Mouse (Mus musculus): Measurements from ENCODE around the gene Phf13.

DNA sequence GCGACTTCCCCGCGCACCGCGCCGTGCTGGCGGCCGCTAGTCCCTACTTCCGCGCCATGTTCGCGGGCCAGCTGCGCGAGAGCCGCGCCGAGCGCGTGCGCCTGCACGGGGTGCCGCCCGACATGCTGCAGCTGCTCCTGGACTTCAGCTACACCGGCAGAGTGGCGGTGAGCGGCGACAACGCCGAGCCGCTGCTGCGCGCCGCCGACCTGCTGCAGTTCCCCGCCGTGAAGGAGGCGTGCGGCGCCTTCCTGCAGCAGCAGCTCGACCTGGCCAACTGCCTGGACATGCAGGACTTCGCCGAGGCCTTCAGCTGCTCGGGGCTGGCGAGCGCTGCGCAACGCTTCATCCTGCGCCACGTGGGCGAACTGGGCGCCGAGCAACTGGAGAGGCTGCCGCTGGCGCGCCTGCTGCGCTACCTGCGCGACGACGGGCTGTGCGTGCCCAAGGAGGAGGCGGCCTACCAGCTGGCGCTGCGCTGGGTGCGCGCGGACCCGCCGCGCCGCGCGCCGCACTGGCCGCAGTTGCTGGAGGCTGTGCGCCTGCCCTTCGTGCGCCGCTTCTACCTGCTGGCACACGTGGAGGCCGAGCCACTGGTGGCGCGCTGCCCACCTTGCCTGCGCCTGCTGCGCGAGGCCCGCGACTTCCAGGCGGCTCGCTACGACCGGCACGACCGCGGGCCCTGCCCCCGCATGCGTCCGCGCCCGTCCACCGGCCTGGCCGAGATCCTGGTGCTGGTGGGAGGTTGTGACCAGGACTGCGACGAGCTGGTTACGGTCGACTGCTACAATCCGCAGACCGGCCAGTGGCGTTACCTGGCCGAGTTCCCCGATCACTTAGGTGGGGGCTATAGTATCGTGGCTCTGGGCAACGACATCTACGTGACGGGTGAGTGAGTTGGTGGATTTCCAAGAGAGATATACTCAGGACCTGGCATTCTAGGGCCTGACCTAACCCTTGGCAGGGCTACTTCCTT, 13.3 kb upstream of the Phf13 start:
- TF ChIP-seq POLR2A (IDR thresholded peaks at IDR 0.05; ENCODE audit: low read depth, low read length) (no peak), CTCF (conservative IDR thresholded peaks at IDR 0.05; ENCODE audit: insufficient read depth, insufficient read length, low read depth, low read length) (no peak)
